Mouse (Mus musculus) common myeloid progenitor, adult 5-6 weeks (primary cell): ENCODE measurements around the gene G2e3. TPM values are rescaled to one million over a fixed set of nuclear protein-coding genes. Genes with fewer than 3 reads are reported as not detected.
A peak's percentile ranks its signal among the peaks of the same experiment; 100 is the strongest.

Experiments used
- ATAC-seq: replicated peaks from 2 replicates; pipeline ENCODE4 v1.8.0; 2016; ENCODE audit warnings: low read depth, mild to moderate bottlenecking, moderate TSS enrichment, inconsistent platforms; ENCODE audit not compliant: poor library complexity, severe bottlenecking
- total RNA-seq: library from RNA; stranded (forward); fragments of 200-1000, 187-1606 nt; gene quantifications from 2 replicates; pipeline ENCODE4 v1.2.3, GENCODE M21; 2017

G2e3 gene
- total RNA-seq = 29.0 and 30.5 TPM in 2 replicates

DNA sequence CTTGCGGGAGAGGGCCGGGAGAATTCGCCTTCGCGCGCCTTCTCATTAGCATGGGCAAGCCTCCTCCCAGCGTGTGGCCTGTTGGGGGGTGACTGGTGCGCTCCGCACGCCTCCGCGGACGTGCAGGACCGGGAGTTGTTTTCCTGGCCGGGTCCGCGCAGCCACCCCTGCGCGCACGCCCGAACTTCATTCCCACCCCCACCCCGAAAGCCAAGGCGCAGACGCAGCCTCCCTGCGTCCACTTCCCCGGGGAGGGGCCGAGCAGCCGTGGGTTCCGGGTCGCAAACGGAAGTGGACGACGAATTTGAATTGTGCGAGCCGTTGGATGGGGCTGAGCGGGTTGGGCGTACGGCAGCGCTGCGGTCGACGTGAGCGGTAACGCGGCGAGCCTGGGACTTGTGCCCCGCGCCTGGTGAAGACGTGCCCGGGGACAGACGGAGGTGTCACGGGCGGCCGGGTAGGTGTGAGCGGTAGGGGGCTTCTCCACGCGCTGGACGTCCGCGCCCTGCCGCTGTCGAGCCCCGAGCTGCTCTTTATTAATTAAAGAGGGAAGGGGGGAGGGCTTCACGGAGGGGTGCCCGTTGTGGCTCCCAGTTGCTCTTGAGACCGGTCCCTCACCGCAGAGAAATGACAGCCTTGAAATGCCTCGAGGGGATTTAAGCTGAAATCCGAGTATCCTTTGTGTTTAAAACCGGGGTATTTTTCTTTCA, at the start of gene G2e3:
Gene G2e3 (plus strand): TSS at position 74 of the 710 bp plus-strand sequence.
- peak; percentile 97 for ATAC-seq

DNA sequence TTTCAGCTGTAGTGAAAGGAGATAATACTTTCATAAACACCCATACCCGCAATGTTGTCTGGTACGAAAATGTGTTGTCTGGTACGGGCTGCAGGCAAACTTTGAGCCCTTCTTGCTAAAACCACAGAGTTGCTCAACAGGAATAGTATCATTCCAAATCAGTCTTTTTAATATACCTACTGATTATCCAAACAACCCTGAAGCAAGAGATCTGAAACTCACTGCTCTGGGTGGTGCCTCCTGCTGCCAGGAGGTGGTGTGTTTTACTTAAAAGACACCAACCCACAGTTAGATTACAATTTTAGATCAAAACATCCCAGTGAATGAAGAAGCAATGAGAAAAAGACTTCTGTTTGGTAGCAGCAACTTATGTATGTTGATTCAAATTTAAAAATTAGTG, 24.3 kb upstream of the G2e3 start:
- no peak for ATAC-seq

- ATAC-seq = no peak
Measured at GRCm38 (mm10) chr12:51326819-51327218, 21.0 kb upstream of the G2e3 start.

GRCm38 (mm10) chr12:51337014-51337413, 10.8 kb upstream of the G2e3 start:
- no peak for ATAC-seq

DNA sequence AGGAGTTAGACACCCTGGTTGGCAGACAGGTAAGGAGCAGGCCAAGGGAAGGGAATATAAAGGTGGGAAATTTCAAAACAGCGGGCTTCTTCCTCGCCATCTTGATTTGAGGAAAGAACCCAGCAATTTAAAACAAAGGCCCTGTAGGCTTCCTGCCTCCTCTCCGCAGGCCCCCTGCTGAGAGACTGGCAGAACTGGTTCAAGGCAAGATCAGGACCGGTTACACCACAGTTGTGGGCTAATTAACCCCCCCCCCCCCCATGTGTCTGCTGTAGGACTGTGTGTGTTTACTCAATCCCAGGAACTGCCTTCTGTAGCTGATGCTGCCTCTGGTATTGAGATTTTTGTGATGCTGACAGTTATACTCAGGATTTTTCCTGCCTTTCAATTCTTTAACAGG, 1.7 kb upstream of the G2e3 start:
- ATAC-seq = no peak

DNA sequence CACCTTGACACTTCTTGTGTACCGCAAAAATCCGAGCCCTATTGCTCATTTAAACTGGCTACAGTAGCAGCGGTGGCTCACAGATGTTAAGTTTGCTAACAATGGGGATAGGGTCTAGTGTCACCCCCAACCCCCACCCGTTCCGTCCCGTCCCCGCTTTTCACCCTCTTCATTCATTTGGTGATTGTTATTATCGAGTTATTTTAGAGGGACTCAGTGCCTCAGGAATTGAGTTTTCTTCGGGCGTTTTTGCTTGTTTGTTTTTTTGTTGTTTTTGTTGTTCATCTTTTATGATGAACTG, 787 bp downstream of the G2e3 start:
- ATAC-seq = no peak

DNA sequence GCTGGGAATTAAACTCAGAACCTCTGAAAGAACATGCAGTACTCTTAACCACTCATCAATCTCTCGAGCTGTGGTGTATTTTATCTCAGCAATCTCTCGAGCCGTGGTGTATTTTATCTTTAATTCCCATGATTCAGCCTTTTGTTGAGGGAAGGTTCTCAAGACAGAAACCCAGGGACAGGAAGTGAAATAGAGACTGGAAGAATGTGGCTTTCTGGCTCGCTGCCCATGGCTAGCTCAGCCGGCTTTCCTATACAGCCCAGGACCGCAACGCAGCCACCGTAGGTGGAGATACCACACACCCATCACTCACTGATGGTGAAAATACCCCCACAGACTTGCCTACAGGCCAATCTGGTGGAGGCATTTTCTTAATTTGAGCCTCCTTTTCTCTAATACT, 7.4 kb downstream of the G2e3 start:
- ATAC-seq = peak; percentile 56

GRCm38 (mm10) chr12:51361294-51361693, 13.4 kb downstream of the G2e3 start:
- no peak for ATAC-seq

GRCm38 (mm10) chr12:51362898-51363297, 15.0 kb downstream of the G2e3 start:
- no peak for ATAC-seq

GRCm38 (mm10) chr12:51368504-51368903, 20.6 kb downstream of the G2e3 start:
- ATAC-seq = no peak

DNA sequence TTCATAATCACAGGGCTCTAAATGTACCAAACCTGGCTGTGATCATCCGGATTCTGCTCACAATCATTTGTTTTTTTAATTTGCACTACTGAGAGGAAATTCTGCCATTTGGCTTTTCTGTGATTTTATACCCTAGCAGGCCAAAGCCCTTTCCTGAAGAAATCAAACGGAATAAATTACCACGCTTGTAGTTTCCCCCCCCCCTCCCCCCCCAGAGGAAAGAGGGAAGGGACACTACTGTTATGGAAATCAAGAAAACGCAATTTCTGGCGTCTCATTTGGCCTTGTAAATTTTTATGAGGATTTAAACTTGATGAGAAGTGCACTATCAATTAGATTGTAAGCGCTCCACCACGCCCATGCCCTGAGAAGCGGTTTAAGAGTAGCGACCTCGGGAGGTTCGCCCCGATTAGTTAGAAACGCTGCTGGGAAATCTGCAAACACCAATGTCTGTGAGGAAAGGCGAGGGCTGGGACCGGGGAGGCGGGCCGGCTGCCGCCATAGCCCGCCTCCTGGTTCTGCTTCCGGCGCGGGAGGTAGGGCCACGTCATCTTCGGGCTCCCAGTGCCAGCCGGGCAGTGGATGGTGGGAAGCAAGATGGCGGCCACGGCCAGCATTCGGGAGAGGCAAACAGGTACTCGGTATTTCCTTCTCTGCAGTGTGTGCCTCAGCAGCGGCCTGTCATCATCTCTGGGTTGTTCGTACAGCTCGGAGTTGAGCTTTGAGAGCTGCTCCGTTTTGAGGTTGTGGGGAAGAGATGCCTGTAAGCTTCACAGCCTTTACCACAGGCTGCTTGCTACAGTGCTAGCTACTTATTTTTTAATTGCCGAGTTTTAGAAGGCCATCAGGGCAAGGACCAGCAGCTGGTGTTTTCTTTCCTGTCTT, 29.4 kb downstream of the G2e3 start, which contains the start of gene Scfd1:
Gene Scfd1 (plus strand): TSS at position 508 of the 885 bp plus-strand sequence.
- peak; percentile 100 for ATAC-seq

- no peak for ATAC-seq
Measured at GRCm38 (mm10) chr12:51377888-51378190, 30.0 kb downstream of the G2e3 start.

- ATAC-seq = no peak
Measured at GRCm38 (mm10) chr12:51399871-51400270, 52.0 kb downstream of the G2e3 start.

- ATAC-seq = peak; percentile 79; the same call in 1 of the 2 replicates
Measured at GRCm38 (mm10) chr12:51402060-51402698, 54.3 kb downstream of the G2e3 start.

DNA sequence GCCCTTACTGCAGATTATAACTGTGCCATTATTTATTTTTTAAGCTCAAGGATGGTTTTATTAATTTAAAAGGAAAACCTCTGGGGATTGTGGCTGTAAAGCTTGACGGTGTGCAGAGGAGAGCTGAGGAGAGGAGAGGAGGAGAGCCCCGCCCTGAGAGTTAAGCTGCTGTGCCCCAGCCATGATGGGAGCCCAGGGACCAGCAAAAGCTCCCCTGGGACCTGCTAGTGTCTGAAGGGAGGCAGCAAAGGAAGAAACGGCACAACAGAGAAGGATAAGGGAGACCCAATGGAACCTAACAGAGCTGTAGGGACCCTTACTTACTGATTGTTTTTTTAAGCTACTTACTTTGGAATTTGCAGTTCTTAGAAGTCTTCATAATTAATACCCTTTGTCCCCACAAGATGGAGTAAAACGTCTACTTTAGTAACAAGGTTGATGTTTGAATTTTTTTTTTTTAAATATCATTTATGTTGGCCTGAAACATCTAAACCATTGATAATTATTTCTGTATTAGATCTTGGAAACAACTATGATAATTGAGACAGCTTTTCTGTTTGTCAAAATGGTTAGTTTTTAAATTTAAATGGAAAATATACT, 56.2 kb downstream of the G2e3 start:
- ATAC-seq = no peak

- no peak; the same call in 1 of the 2 replicates for ATAC-seq
Measured at GRCm38 (mm10) chr12:51411362-51411761, 63.5 kb downstream of the G2e3 start.

Other genes with a start within 250 kb of the G2e3 start
- 73.0 and 98.0 TPM in 2 replicates for gene Scfd1, start 29.4 kb downstream of the G2e3 start, total RNA-seq
- not detected in 2 replicates for gene Coch, start 245.3 kb downstream of the G2e3 start, total RNA-seq